Mouse (Mus musculus) layer of hippocampus, adult 9-10 months (tissue): Measurements from ENCODE around the gene Zfp458.
"Not testable (repeated sequence)": the region's sequence is repeated elsewhere in the genome, so short reads cannot be mapped to it uniquely, and the experiment has no call there.

Experiments used
- DNase-seq: peaks from one replicate; pipeline ENCODE4 v3.0.0; 2022; ENCODE audit warnings: low spot score

Zfp458 gene

GRCm38 (mm10) chr13:67278314-67278713, at the start of gene Zfp458:
Gene Zfp458, minus strand, starts transcription at chr13:67278466.
- no peak for DNase-seq

GRCm38 (mm10) chr13:67306718-67307117, 28.5 kb upstream of the Zfp458 start:
- no peak for DNase-seq

- peak; percentile 96 for DNase-seq
Observed at GRCm38 (mm10) chr13:67305822-67306672, 27.8 kb upstream of the Zfp458 start, which contains the start of gene Zfp457. Gene Zfp457, minus strand, starts transcription at chr13:67306485.

GRCm38 (mm10) chr13:67269383-67270065, 8.7 kb downstream of the Zfp458 start:
- DNase-seq, result not testable (repeated sequence)

GRCm38 (mm10) chr13:67268568-67269369, 9.5 kb downstream of the Zfp458 start:
- DNase-seq, result peak; percentile 87

- DNase-seq, result no peak
Observed at GRCm38 (mm10) chr13:67214015-67214607, 64.2 kb downstream of the Zfp458 start.
